Mouse (Mus musculus) brain, embryonic 14.5 days (tissue): Measurements from ENCODE around the gene G6pc. TPM values are rescaled to one million over a fixed set of nuclear protein-coding genes. Genes with fewer than 3 reads are reported as not detected.
A peak's percentile ranks its signal among the peaks of the same experiment; 100 is the strongest.
"Not testable (repeated sequence)": the region's sequence is repeated elsewhere in the genome, so short reads cannot be mapped to it uniquely, and the experiment has no call there.

Source experiments
- DNase-seq: peaks from one replicate; pipeline ENCODE4 v3.0.0-alpha.2; 2011; ENCODE audit warnings: low read depth
- CTCF ChIP-seq: fragments of 200-500 bp; IDR thresholded peaks from 2 replicates; pipeline ENCODE4 v1.5.1; 2012; ENCODE audit warnings: inconsistent platforms, mild to moderate bottlenecking, moderate library complexity, borderline replicate concordance; ENCODE audit not compliant: insufficient read depth, insufficient read length; ENCODE audit errors: extremely low read depth
- POLR2A ChIP-seq: fragments of 200-500 bp; IDR thresholded peaks from 2 replicates; pipeline ENCODE4 v1.6.1; 2012; ENCODE audit warnings: mild to moderate bottlenecking, inconsistent platforms, borderline replicate concordance; ENCODE audit not compliant: poor library complexity, insufficient read depth, insufficient read length, severe bottlenecking; ENCODE audit errors: extremely low read depth
- polyA plus RNA-seq: library from polyadenylated mRNA; depleted of rRNA; stranded (reverse); fragments of >200 nt; gene quantifications from 2 replicates; pipeline ENCODE4 v1.2.3, GENCODE M21; 2012; rRNA removed

The G6pc gene
- not detected in 2 replicates for polyA plus RNA-seq

DNA sequence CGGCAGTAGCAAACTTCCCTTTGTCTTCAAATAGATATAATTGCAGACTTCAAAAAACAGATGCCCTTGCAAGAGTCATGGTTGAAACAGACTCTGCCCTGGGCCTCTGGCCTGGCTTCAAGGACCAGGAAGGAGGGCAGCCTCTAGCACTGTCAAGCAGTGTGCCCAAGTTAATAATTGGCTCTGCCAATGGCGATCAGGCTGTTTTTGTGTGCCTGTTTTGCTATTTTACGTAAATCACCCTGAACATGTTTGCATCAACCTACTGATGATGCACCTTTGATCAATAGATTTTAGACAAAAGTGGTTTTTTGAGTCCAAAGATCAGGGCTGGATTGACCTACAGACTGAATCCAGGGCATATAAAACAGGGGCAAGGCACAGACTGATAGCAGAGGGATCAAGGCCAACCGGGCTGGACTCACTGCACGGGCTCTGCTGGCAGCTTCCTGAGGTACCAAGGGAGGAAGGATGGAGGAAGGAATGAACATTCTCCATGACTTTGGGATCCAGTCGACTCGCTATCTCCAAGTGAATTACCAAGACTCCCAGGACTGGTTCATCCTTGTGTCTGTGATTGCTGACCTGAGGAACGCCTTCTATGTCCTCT is at the start of gene G6pc:
G6pc (plus strand) TSS at position 236 of the 610 bp plus-strand sequence.
- no peak for DNase-seq
- TF ChIP-seq POLR2A (no peak), CTCF (no peak)

DNA sequence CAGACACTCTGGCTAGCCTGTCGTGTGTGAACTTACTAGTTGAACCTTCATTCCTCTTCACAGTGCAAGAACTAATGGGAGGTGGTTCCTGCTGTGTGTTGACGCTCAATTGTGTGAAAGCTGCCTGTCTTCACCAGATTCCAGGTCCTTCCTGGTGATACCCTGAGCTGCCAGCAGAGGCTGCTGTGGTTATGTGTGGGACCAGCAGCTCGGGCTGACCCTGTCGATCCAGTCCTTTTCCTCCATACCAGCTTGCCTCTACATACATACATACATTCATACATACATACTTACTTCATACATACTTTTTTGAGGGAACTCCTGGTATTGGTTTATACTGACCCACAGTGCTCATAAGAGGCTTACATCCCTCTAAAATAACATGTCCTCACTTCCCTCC is 43.8 kb upstream of the G6pc start:
- TF ChIP-seq CTCF, result peak; percentile 97
- TF ChIP-seq POLR2A, result no peak
- peak; percentile 82 for DNase-seq

DNA sequence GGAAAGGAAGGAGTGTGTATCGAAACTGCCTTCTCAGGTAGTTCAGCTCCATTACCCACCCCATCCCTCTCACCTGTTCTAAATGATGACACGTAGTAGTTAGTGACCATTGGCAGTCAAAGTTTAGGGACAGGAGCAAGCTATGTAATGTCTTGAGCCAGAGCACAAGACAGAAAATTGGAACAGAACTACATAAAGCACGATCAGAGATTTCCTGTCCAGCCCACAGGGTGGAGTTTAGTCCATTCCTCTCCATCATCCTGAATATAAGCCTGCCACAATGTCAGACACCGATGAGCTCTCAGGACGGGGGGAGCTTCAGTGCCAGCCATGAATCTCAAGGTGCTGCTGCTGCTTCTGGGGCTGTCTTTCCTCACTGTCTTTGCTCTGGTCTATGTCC is 42.6 kb upstream of the G6pc start, which contains the start of gene Aoc2:
Aoc2 (plus strand) TSS at position 301 of the 400 bp plus-strand sequence.
- TF ChIP-seq POLR2A (no peak), CTCF (no peak)
- no peak for DNase-seq

DNA sequence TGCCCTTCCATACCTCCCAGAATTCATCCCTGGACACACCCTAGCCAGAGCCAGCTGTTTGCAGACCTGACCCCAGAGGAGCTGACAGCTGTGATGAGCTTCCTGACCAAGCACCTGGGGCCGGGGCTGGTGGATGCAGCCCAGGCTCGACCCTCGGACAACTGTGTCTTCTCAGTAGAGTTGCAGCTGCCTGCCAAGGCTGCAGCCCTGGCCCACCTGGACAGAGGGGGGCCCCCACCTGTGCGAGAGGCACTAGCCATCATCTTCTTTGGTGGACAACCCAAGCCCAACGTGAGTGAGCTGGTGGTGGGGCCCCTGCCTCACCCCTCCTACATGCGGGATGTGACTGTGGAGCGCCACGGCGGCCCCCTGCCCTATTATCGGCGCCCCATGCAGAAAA is 42.2 kb upstream of the G6pc start:
- DNase-seq, result not testable (repeated sequence)

DNA sequence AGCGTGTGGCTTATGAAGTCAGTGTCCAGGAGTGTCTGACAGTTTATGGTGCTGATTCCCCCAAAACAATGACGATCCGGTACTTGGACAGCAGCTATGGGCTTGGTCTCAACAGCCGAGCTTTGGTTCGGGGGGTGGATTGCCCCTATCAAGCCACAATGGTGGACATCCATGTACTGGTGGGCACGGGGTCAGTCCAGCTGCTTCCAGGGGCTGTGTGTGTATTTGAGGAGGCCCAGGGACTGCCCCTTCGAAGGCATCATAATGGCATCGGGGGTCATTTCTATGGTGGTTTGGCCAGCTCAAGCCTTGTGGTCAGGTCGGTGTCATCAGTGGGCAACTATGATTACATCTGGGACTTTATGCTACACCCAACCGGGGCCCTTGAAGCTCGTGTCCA is 41.2 kb upstream of the G6pc start:
- no peak for TF ChIP-seq POLR2A
- no peak for TF ChIP-seq CTCF
- DNase-seq, result no peak

DNA sequence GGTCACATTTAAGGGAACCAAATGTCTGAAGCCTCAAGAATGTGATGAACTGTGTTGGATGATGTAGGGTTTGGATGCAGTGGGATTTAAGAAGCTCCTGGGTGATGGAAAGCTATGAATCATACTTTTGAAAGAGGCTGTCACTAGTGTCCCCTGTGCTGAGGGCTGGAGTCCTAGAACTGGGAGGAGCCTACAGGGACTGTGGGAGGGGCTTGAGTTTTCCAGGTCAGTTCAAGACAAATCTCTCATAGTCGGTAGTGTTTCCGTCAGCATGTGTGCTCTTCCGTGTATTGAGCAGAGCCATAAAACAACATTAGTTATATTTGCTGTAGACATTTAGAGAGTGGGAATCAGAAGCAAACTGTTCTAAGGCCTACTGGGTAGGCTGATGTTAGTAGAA is 40.0 kb upstream of the G6pc start:
- DNase-seq, result no peak
- TF ChIP-seq POLR2A (no peak), CTCF (no peak)

DNA sequence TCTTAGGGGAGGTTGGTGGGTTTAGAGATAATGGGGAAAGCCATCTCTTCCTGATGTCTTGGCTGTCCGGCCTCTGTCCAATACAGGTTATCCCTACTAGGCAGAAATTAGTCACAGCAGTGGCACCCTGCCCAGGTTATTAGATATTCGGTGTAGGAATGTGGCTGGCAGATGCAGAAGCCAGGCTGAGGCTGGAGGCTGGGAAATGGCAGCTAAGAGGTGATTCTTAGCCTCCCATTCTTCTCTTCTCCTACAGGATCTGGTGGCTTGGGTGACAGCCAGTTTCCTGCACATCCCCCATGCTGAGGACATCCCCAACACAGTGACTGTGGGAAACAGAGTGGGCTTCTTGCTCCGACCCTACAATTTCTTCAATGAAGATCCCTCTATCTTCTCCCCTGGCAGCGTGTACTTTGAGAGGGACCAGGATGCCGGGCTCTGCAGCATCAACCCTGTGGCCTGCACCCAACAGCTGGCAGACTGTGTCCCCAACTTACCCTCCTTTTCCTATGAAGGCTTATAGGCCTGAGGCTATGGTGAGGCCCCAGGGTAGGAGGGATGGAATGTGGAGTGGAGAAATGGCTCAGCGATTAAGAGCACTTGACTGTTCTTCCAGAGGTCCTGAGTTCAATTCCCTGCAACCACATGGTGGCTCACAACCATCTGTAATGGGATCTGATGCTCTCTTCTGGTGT is 38.3 kb upstream of the G6pc start:
- peak; percentile 19 for DNase-seq
- TF ChIP-seq CTCF, result no peak
- no peak for TF ChIP-seq POLR2A

DNA sequence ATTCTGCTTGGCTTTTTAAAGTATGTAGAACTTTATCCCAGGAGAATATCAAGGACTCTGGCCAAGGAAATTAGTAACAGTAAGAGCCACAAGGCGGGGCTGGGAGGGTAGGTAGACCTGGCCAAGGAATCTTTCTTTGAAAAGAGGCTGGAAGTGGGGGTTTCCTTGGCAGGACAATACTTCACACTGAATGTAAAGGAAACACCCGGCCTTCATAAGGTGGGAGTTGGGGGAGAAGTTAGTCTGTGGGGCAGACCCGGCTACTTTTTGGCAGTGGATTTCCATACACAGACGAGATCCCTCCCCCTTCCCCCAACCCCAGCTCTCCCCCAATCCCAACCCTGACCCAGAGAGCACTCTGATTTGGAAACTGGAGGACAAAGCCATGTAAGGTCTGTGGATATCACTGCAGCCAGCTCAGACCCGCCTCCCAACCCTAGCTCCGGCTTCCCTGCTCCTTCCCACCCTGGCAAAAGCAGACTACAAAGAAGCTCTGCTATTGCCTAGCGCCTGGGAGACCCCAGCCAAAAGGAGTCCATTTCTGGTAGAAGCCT is 36.9 kb upstream of the G6pc start, which contains the start of gene Aoc3:
Aoc3 (plus strand) TSS at position 235 of the 554 bp plus-strand sequence.
- no peak for TF ChIP-seq POLR2A
- no peak for TF ChIP-seq CTCF
- no peak for DNase-seq

DNA sequence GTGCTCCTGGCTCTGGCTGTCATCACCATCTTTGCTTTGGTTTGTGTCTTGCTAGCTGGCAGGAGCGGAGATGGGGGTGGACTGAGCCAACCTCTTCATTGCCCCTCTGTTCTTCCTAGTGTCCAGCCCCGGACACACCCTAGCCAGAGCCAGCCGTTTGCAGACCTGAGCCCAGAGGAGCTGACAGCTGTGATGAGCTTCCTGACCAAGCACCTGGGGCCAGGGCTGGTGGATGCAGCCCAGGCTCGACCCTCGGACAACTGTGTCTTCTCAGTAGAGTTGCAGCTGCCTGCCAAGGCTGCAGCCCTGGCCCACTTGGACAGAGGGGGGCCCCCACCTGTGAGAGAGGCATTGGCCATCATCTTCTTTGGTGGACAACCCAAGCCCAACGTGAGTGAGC is 36.4 kb upstream of the G6pc start:
- DNase-seq, result not testable (repeated sequence)

DNA sequence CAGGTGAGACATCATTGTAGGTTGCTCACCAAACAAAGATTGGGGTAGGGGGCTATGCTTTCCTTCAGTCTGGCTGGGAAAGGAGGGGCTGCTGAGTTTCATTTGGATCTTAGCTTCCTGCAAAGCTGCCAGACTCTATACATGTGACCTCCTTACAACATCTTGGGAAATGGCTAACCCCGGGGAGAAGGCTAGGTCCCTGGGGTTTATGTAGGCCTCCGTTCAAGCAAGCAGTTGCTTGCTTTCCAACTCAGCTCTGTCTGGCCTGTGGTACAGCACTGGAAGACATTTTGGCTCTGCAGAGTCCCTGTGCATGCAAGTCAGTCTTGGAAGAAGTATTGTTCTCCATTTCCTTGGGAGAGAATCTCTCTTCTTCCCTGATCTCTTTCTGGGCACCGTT is 34.8 kb upstream of the G6pc start:
- TF ChIP-seq CTCF (no peak), POLR2A (no peak)
- no peak for DNase-seq

DNA sequence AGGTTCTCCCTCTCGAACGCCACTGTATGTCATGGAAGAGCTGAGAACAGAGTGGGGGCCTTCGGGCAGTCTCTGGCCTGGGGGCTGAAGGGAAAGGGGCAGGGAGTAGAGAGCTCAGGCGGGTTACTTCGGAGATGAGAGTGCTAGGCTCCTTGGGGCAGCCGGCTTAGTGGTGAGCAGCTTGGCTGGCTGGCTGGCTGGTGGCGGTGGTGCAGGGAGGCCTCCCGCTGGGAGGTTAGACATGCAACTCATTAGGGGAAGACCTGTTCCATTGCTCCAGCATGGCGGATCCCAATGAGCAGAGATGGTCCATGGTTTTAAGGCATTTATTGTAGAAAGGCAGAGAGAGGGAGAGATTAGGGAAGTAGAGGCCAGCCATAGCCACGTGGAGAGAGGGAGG is 33.3 kb upstream of the G6pc start:
- TF ChIP-seq CTCF (no peak), POLR2A (no peak)
- no peak for DNase-seq

DNA sequence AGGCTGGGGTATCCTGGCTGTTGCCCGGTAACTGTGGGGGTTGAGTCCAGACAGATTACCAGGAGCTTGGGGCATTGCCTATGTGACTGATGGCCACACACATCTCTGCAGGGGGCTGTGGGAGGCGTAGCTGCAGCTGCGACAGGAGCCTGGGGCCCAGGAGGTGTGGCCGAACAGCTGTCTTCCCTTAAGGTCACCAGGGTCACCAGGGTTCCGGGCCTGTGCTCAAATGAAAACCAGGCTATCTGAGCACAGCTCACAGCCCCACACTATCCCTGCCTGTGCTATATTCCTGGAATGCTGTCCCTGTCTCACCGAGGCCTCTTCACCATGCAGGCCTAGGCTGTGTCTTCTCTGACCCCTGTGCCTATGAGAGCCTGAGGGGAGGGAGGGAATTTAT is 32.8 kb upstream of the G6pc start:
- TF ChIP-seq POLR2A, result no peak
- TF ChIP-seq CTCF, result no peak
- no peak for DNase-seq

DNA sequence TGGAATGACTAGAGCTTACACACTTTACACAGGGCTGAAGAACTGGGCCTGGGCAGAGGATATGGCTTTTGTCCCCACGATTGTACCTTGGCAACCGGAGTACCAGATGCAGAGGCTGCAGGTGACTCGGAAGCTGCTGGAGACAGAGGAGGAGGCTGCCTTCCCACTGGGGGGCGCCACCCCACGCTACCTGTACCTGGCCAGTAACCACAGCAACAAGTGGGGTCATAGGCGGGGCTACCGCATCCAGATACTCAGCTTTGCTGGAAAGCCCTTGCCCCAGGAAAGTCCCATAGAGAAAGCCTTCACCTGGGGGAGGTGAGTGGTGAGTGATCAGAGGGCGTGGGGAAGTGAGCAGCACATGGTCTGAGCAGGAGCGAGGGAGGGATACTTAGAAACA is 31.7 kb upstream of the G6pc start:
- no peak for DNase-seq
- no peak for TF ChIP-seq POLR2A

DNA sequence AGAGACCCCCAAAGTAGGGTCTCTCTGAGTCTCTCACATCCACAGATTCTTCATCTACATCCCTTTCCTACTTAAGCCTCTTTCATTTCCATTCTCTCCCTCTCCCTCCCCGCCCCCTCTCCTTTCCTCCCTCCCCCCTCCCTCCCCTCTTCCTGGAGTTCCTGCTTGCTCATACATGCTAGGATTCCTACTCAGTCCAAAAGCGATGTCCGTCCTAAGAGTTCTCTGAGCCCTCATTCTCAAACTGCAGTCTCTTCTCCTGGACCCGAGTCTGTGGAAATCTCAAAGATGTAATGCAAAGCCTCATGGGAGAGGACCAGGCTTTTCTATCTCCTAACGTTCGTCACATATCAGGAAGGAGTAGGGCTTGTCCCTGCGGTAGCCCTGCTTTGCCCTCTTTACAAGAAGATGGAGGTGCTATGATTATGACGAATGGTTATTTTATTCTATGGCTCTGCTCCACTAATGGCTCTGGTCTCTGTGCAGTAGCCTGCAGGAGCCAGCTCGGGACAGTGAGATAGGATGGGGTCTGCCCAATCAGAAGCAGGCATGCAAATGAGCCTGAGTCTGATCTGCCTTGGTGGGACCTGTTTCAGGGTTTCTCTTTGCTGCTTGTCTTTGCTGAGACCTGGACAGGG is 29.1 kb upstream of the G6pc start:
- TF ChIP-seq CTCF, result no peak
- TF ChIP-seq POLR2A, result no peak
- peak; percentile 86 for DNase-seq
